Mouse (Mus musculus) testis, adult 10 weeks (tissue): ENCODE measurements around the gene Rasl10a. TPM values are rescaled to one million over a fixed set of nuclear protein-coding genes. Genes with fewer than 3 reads are reported as not detected.

ENCODE experiments used
- polyA plus RNA-seq: library from polyadenylated mRNA; stranded (reverse); fragments of 350-450 nt; fragmentation: Illumina TruSeq; extraction: RNeasy Lipid Tissue Mini Kit (QIAGEN cat#74804); gene quantifications from one replicate; pipeline ENCODE4 v1.2.3, GENCODE M21; 2014; ENCODE audit warnings: low read depth, low replicate concordance

The Rasl10a gene
- polyA plus RNA-seq: 0.52 TPM

GRCm38 (mm10) chr11:5057856-5058641 lies at the start of gene Rasl10a:
Gene Rasl10a, plus strand, starts transcription at chr11:5058128.

GRCm38 (mm10) chr11:5065056-5065821 lies 7.3 kb downstream of the Rasl10a start, which contains the start of gene Gas2l1:
Gene Gas2l1, minus strand, starts transcription at chr11:5065327.

GRCm38 (mm10) chr11:5098736-5099542 lies 41.0 kb downstream of the Rasl10a start, which contains the start of the genes Rhbdd3 and Ewsr1:
Gene Rhbdd3, plus strand, starts transcription at chr11:5098926.
Gene Ewsr1, minus strand, starts transcription at chr11:5099266.

Other genes starting within 250 kb of the Rasl10a start
- 138 TPM for gene Nf2, start 208.6 kb upstream of the Rasl10a start, polyA plus RNA-seq
- 4.2 TPM for gene Nipsnap1, start 184.2 kb upstream of the Rasl10a start, polyA plus RNA-seq
- gene Thoc5, start 162.8 kb upstream of the Rasl10a start, polyA plus RNA-seq: 35.7 TPM
- gene Nefh, start 110.1 kb upstream of the Rasl10a start, polyA plus RNA-seq: 1.4 TPM
- gene Ap1b1, start 71.3 kb upstream of the Rasl10a start, polyA plus RNA-seq: 38.5 TPM
- 8.9 TPM for gene Gas2l1, start 7.2 kb downstream of the Rasl10a start, polyA plus RNA-seq
- gene Rhbdd3, start 40.8 kb downstream of the Rasl10a start, polyA plus RNA-seq: 11.9 TPM
- gene Ewsr1, start 41.1 kb downstream of the Rasl10a start, polyA plus RNA-seq: 359 TPM
- 0.35 TPM for gene Emid1, start 94.1 kb downstream of the Rasl10a start, polyA plus RNA-seq
- 2.7 TPM for gene Kremen1, start 203.4 kb downstream of the Rasl10a start, polyA plus RNA-seq